Comparison of ENCODE assay signal across 11 mouse cellular contexts in genomic region chr16:17181382-17181781, GRCm38 (mm10). TPM values are rescaled to one million over a fixed set of nuclear protein-coding genes. Genes with fewer than 3 reads are reported as not detected.
DNase-seq lines count a peak whose midpoint lies in the region; ATAC-seq lines count a peak whose summit lies in the region.
"Had no signal": no experiment of that assay in that cellular context is flagged by ENCODE, and none has a peak within 500 bp of the region (broad histone marks: within the 10 kb centered on the region; RNA-seq: fewer than 3 reads in every experiment).

No protein-coding gene starts in this region.

- peaks cover 26% of the 10 kb centered on the region for H3K4me1 ChIP-seq in heart, embryonic 12.5 days (replicated peaks)
- H3K4me1 ChIP-seq in hindbrain, embryonic 16.5 days (ENCODE audit: control insufficient read depth, insufficient read depth, low read depth, low read length): no peaks in the 10 kb centered on the region
- H3K4me1 ChIP-seq: neural tube, embryonic 15.5 days had no signal

- no peak overlapping the region for H3K9ac ChIP-seq in heart, embryonic 12.5 days
- no peak overlapping the region for H3K9ac ChIP-seq in hindbrain, embryonic 16.5 days (ENCODE audit: low read depth, low read length)
- H3K9ac ChIP-seq: hindbrain, embryonic 15.5 days; neural tube, embryonic 15.5 days had no signal

- H3K36me3 ChIP-seq in heart, embryonic 12.5 days: peaks cover 30% of the 10 kb centered on the region
- 0 out of 2 replicates have a peak, but pooled peaks cover 2% of the 10 kb centered on the region for H3K36me3 ChIP-seq in hindbrain, embryonic 16.5 days (ENCODE audit: control insufficient read depth, insufficient read depth, low read length)
- H3K36me3 ChIP-seq: neural tube, embryonic 15.5 days had no signal

- H3K27me3 ChIP-seq in heart, embryonic 12.5 days (replicated peaks): no peaks in the 10 kb centered on the region
- no peaks in the 10 kb centered on the region for H3K27me3 ChIP-seq in hindbrain, embryonic 16.5 days (replicated peaks; ENCODE audit: control insufficient read depth, insufficient read depth, low read length)
- H3K27me3 ChIP-seq: hindbrain, embryonic 15.5 days; neural tube, embryonic 15.5 days had no signal

- H3K27ac ChIP-seq in heart, embryonic 12.5 days (ENCODE audit: poor library complexity, severe bottlenecking): no peak overlapping the region
- H3K27ac ChIP-seq in hindbrain, embryonic 16.5 days (ENCODE audit: low read depth, low read length): no peak overlapping the region
- H3K27ac ChIP-seq: hindbrain, embryonic 15.5 days; neural tube, embryonic 15.5 days had no signal

- 74% methylated on average over 4 of the region's 4 CpGs for WGBS in heart, embryonic 12.5 days
- WGBS in hindbrain, embryonic 16.5 days: 87% methylated on average over 4 of the region's 4 CpGs

- DNase-seq in heart, adult 9 months (ENCODE audit: low spot score in 2 of 2): peak; percentile 37 to 46
- DNase-seq in adipocyte (ENCODE audit: low spot score): peak; percentile 56
- DNase-seq in monocyte, adult 2 months (ENCODE audit: low read depth in 1 of 2, low spot score in 2 of 2): peak; percentile 70 to 78
- no peak for DNase-seq in MN1 (ENCODE audit: low spot score)
- DNase-seq in cerebellum, postnatal 4 days (ENCODE audit: low spot score in 2 of 2): no peak
- DNase-seq: thymus, adult 2 months had no signal

- ATAC-seq in heart, embryonic 12.5 days (ENCODE audit: insufficient number of reproducible peaks, low FRiP score): no peak
- peak; percentile 93 to 94 for ATAC-seq in hematopoietic stem cell, adult 5-6 weeks (replicated peaks in 1 of 2; ENCODE audit: insufficient read depth in 1 of 2, low FRiP score in 2 of 2, low TSS enrichment in 1 of 2, low read depth in 1 of 2, poor library complexity in 2 of 2, severe bottlenecking in 2 of 2)
- no peak for ATAC-seq in hindbrain, embryonic 16.5 days

- H3K4me2 ChIP-seq in heart, embryonic 12.5 days: no peak overlapping the region
- H3K4me2 ChIP-seq in hindbrain, embryonic 16.5 days (ENCODE audit: low read length): no peak overlapping the region
- H3K4me2 ChIP-seq: hindbrain, embryonic 15.5 days; neural tube, embryonic 15.5 days had no signal

- H3K9me3 ChIP-seq in heart, embryonic 12.5 days (replicated peaks): no peaks in the 10 kb centered on the region
- no peaks in the 10 kb centered on the region for H3K9me3 ChIP-seq in hindbrain, embryonic 16.5 days (ENCODE audit: control insufficient read depth, low read length)
- H3K9me3 ChIP-seq: hindbrain, embryonic 15.5 days; neural tube, embryonic 15.5 days had no signal

- no peak overlapping the region for H3K4me3 ChIP-seq in heart, embryonic 12.5 days
- no peak overlapping the region for H3K4me3 ChIP-seq in hindbrain, embryonic 16.5 days (ENCODE audit: low read length)
- H3K4me3 ChIP-seq: hindbrain, embryonic 15.5 days; neural tube, embryonic 15.5 days had no signal

RNA-seq across cellular contexts. Expression of gene Ube2l3, which starts 21.1 kb away (rescaled TPM):
- 310 and 321 TPM in 2 replicates for polyA plus RNA-seq in heart, embryonic 12.5 days (2016; fragmentation: Nextera tagmentation; extraction: Ambion mirVana)
- total RNA-seq in hematopoietic stem cell, adult 5-6 weeks (2017): 99.6 and 120 TPM in 2 replicates
- polyA plus RNA-seq in hindbrain, embryonic 16.5 days (2015; fragmentation: Nextera tagmentation; extraction: Ambion mirVana): 294 and 296 TPM in 2 replicates

RNA-seq across cellular contexts. Expression of gene Rimbp3, which starts 27.0 kb away (rescaled TPM):
- polyA plus RNA-seq in heart, embryonic 12.5 days (2016; fragmentation: Nextera tagmentation; extraction: Ambion mirVana): 0.24 and 0.26 TPM in 2 replicates
- total RNA-seq in hematopoietic stem cell, adult 5-6 weeks (2017): 0.25 and 0.50 TPM in 2 replicates
- 1.7 and 1.9 TPM in 2 replicates for polyA plus RNA-seq in hindbrain, embryonic 16.5 days (2015; fragmentation: Nextera tagmentation; extraction: Ambion mirVana)

RNA-seq across cellular contexts. Expression of gene Ccdc116, which starts 34.4 kb away (rescaled TPM):
- polyA plus RNA-seq in heart, embryonic 12.5 days (2016; fragmentation: Nextera tagmentation; extraction: Ambion mirVana): 0.27 and 0.33 TPM in 2 replicates
- 0.35 and 4.3 TPM in 2 replicates for total RNA-seq in hematopoietic stem cell, adult 5-6 weeks (2017)
- polyA plus RNA-seq in hindbrain, embryonic 16.5 days (2015; fragmentation: Nextera tagmentation; extraction: Ambion mirVana): 3.7 and 3.9 TPM in 2 replicates

RNA-seq across cellular contexts. Expression of gene Ydjc, which starts 37.0 kb away (rescaled TPM):
- 4.6 and 5.4 TPM in 2 replicates for polyA plus RNA-seq in heart, embryonic 12.5 days (2016; fragmentation: Nextera tagmentation; extraction: Ambion mirVana)
- total RNA-seq in hematopoietic stem cell, adult 5-6 weeks (2017): 16.1 and 16.8 TPM in 2 replicates
- polyA plus RNA-seq in hindbrain, embryonic 16.5 days (2015; fragmentation: Nextera tagmentation; extraction: Ambion mirVana): 52.1 and 56.7 TPM in 2 replicates

RNA-seq across cellular contexts. Expression of gene Sdf2l1, which starts 49.2 kb away (rescaled TPM):
- polyA plus RNA-seq in heart, embryonic 12.5 days (2016; fragmentation: Nextera tagmentation; extraction: Ambion mirVana): 59.9 and 64.9 TPM in 2 replicates
- total RNA-seq in hematopoietic stem cell, adult 5-6 weeks (2017): 24.2 and 26.2 TPM in 2 replicates
- 37.8 and 39.6 TPM in 2 replicates for polyA plus RNA-seq in hindbrain, embryonic 16.5 days (2015; fragmentation: Nextera tagmentation; extraction: Ambion mirVana)

Comparison
In these comparisons a context has a peak if more than half of its experiments do, and no peak if none do; other contexts are left out.
1. DNase-seq: peak in heart, adult 9 months (2 of 2), adipocyte (single experiment) and monocyte, adult 2 months (2 of 2); none in MN1 (single experiment) and cerebellum, postnatal 4 days (0 of 2).
2. ATAC-seq: peak in hematopoietic stem cell, adult 5-6 weeks (2 of 2); none in heart, embryonic 12.5 days (single experiment) and hindbrain, embryonic 16.5 days (single experiment).